Mouse (Mus musculus) embryonic facial prominence, embryonic 15.5 days (tissue): ENCODE data around the gene Tmed9. TPM values are rescaled to one million over a fixed set of nuclear protein-coding genes. Genes with fewer than 3 reads are reported as not detected.

Experiments used
- ATAC-seq: fragments of 200-750 bp; cut with Nextera tagmentation; 2 replicates; pipeline ENCODE4 v1.8.0; 2017; ENCODE audit warnings: low read depth, moderate TSS enrichment; ENCODE audit not compliant: insufficient number of reproducible peaks, low FRiP score, low TSS enrichment
- H3K27ac ChIP-seq: fragments of 300-500 bp; sonication (generic); replicated peaks from 2 replicates; pipeline ENCODE4 v1.5.1; 2015; ENCODE audit warnings: mild to moderate bottlenecking, inconsistent platforms
- H3K27me3 ChIP-seq: fragments of 300-500 bp; sonication (generic); 2 replicates; pipeline ENCODE4 v1.6.1; 2015; ENCODE audit warnings: inconsistent platforms
- H3K36me3 ChIP-seq: fragments of 300-500 bp; sonication (generic); 2 replicates; pipeline ENCODE4 v1.6.1; 2015; ENCODE audit warnings: mild to moderate bottlenecking, inconsistent platforms
- H3K4me1 ChIP-seq: fragments of 300-500 bp; sonication (generic); 2 replicates; pipeline ENCODE4 v1.6.1; 2015; ENCODE audit warnings: inconsistent platforms
- H3K4me2 ChIP-seq: fragments of 300-500 bp; sonication (generic); replicated peaks from 2 replicates; pipeline ENCODE4 v1.6.1; 2015; ENCODE audit warnings: mild to moderate bottlenecking, inconsistent platforms
- H3K4me3 ChIP-seq: fragments of 300-500 bp; sonication (generic); replicated peaks from 2 replicates; pipeline ENCODE4 v1.5.1; 2015; ENCODE audit warnings: mild to moderate bottlenecking, inconsistent platforms
- H3K9ac ChIP-seq: fragments of 300-500 bp; sonication (generic); 2 replicates; pipeline ENCODE4 v1.6.1; 2015; ENCODE audit warnings: inconsistent platforms
- H3K9me3 ChIP-seq: fragments of 300-500 bp; sonication (generic); replicated peaks from 2 replicates; pipeline ENCODE4 v1.6.1; 2016; ENCODE audit warnings: inconsistent platforms
- WGBS: fragments of 180-500 bp; shearing (Covaris S2); methylation state at CpG from one replicate; pipeline ENCODE4 v1.1.7; 2015; 5-methylcytosine and 5-hydroxymethylcytosine counted together
- polyA plus RNA-seq: library from polyadenylated mRNA; unstranded; fragments of >200 nt; fragmentation: Nextera tagmentation; extraction: Ambion mirVana; gene quantifications from 2 replicates; pipeline ENCODE4 v1.2.1, GENCODE M21; 2015

The Tmed9 gene
- polyA plus RNA-seq, 1 experiment from 2014 or later, result 163 TPM

GRCm38 (mm10) chr13:55592512-55593253, 19.2 kb downstream of the Tmed9 start:
- Histone ChIP-seq H3K9me3 (no peaks in the 10 kb centered on the region), H3K36me3 (peaks cover 33% of the 10 kb centered on the region), H3K4me3 (peak overlapping the region; percentile 82), H3K27ac (peak overlapping the region; percentile 56), H3K9ac (peak overlapping the region; percentile 72), H3K27me3 (no peaks in the 10 kb centered on the region), H3K4me1 (peaks cover 11% of the 10 kb centered on the region), H3K4me2 (peak overlapping the region; percentile 57)
- ATAC-seq, result peak; percentile 99
- WGBS, result 4% methylated on average over 29 of the region's 29 CpGs

GRCm38 (mm10) chr13:55593254-55593747, 19.8 kb downstream of the Tmed9 start:
- Histone ChIP-seq H3K36me3 (peaks cover 40% of the 10 kb centered on the region), H3K4me3 (peak overlapping the region; percentile 82), H3K9me3 (no peaks in the 10 kb centered on the region), H3K4me1 (peaks cover 11% of the 10 kb centered on the region), H3K27ac (peak overlapping the region; percentile 56; the same call in 1 of the 2 replicates), H3K27me3 (no peaks in the 10 kb centered on the region), H3K9ac (peak overlapping the region; percentile 72), H3K4me2 (peak overlapping the region; percentile 57)
- 1% methylated on average over 31 of the region's 31 CpGs for WGBS
- peak; percentile 35; the same call in 1 of the 2 replicates for ATAC-seq

GRCm38 (mm10) chr13:55595375-55595774, 21.8 kb downstream of the Tmed9 start:
- ATAC-seq, result no peak
- H3K9ac ChIP-seq, result no peak overlapping the region
- H3K27me3 ChIP-seq, result no peaks in the 10 kb centered on the region
- H3K4me3 ChIP-seq, result no peak overlapping the region
- no peak overlapping the region for H3K27ac ChIP-seq
- peaks cover 42% of the 10 kb centered on the region for H3K36me3 ChIP-seq
- H3K4me1 ChIP-seq, result peaks cover 16% of the 10 kb centered on the region
- H3K4me2 ChIP-seq, result no peak overlapping the region
- no peaks in the 10 kb centered on the region for H3K9me3 ChIP-seq
- WGBS, result 90% methylated on average over 12 of the region's 12 CpGs

GRCm38 (mm10) chr13:55596802-55597201, 23.3 kb downstream of the Tmed9 start:
- WGBS, result 92% methylated on average over 12 of the region's 12 CpGs
- Histone ChIP-seq H3K9ac (no peak overlapping the region), H3K27ac (no peak overlapping the region), H3K27me3 (no peaks in the 10 kb centered on the region), H3K4me3 (no peak overlapping the region), H3K4me1 (peaks cover 23% of the 10 kb centered on the region), H3K4me2 (no peak overlapping the region), H3K9me3 (no peaks in the 10 kb centered on the region), H3K36me3 (peaks cover 42% of the 10 kb centered on the region)
- no peak for ATAC-seq

GRCm38 (mm10) chr13:55599566-55600540, 26.3 kb downstream of the Tmed9 start, which contains the start of gene B4galt7:
Gene B4galt7, plus strand, starts transcription at chr13:55599896.
- 9% methylated on average over 51 of the region's 51 CpGs for WGBS
- H3K4me3 ChIP-seq, result peak within 1 kb of the TSS; percentile 95
- ATAC-seq, result peak; percentile 77; the same call in 1 of the 2 replicates
- H3K27me3 ChIP-seq, result no peaks in the 10 kb centered on the region
- peaks cover 13% of the 10 kb centered on the region for H3K4me1 ChIP-seq
- H3K27ac ChIP-seq, result peak within 1 kb of the TSS; percentile 55
- peaks cover 46% of the 10 kb centered on the region for H3K36me3 ChIP-seq
- H3K9ac ChIP-seq, result peak within 1 kb of the TSS; percentile 85
- H3K4me2 ChIP-seq, result peak within 1 kb of the TSS; percentile 71
- no peaks in the 10 kb centered on the region for H3K9me3 ChIP-seq

- WGBS, result 18% methylated on average over 9 of the region's 9 CpGs
- Histone ChIP-seq H3K9me3 (no peaks in the 10 kb centered on the region), H3K36me3 (peaks cover 38% of the 10 kb centered on the region), H3K27ac (peak overlapping the region; percentile 55; the same call in 1 of the 2 replicates), H3K9ac (peak overlapping the region; percentile 85), H3K27me3 (no peaks in the 10 kb centered on the region), H3K4me3 (peak overlapping the region; percentile 95), H3K4me2 (peak overlapping the region; percentile 71), H3K4me1 (peaks cover 13% of the 10 kb centered on the region)
- ATAC-seq, result no peak
Measured at GRCm38 (mm10) chr13:55600657-55601056, 27.1 kb downstream of the Tmed9 start.

- Histone ChIP-seq H3K27ac (no peak overlapping the region), H3K36me3 (peaks cover 29% of the 10 kb centered on the region), H3K27me3 (no peaks in the 10 kb centered on the region), H3K4me3 (no peak overlapping the region), H3K4me2 (no peak overlapping the region), H3K4me1 (peaks cover 13% of the 10 kb centered on the region), H3K9ac (no peak overlapping the region), H3K9me3 (no peaks in the 10 kb centered on the region)
- WGBS, result 7% methylated on average over 3 of the region's 3 CpGs
- no peak for ATAC-seq
Measured at GRCm38 (mm10) chr13:55601611-55602010, 28.1 kb downstream of the Tmed9 start.

GRCm38 (mm10) chr13:55604606-55605005, 31.1 kb downstream of the Tmed9 start:
- Histone ChIP-seq H3K9me3 (no peaks in the 10 kb centered on the region), H3K4me3 (no peak overlapping the region), H3K4me2 (no peak overlapping the region), H3K4me1 (peaks cover 9% of the 10 kb centered on the region), H3K27me3 (no peaks in the 10 kb centered on the region), H3K9ac (no peak overlapping the region), H3K36me3 (peaks cover 40% of the 10 kb centered on the region), H3K27ac (no peak overlapping the region)
- ATAC-seq, result no peak
- WGBS, result 90% methylated on average over 3 of the region's 3 CpGs

- H3K4me3 ChIP-seq, result no peak overlapping the region
- H3K4me1 ChIP-seq, result no peaks in the 10 kb centered on the region
- no peaks in the 10 kb centered on the region for H3K9me3 ChIP-seq
- H3K27ac ChIP-seq, result no peak overlapping the region
- H3K36me3 ChIP-seq, result peaks cover 58% of the 10 kb centered on the region
- H3K27me3 ChIP-seq, result no peaks in the 10 kb centered on the region
- no peak overlapping the region for H3K9ac ChIP-seq
- no peak overlapping the region for H3K4me2 ChIP-seq
- 80% methylated on average over 10 of the region's 10 CpGs for WGBS
- no peak for ATAC-seq
Measured at GRCm38 (mm10) chr13:55606899-55607623, 33.5 kb downstream of the Tmed9 start.

GRCm38 (mm10) chr13:55607624-55608006, 34.1 kb downstream of the Tmed9 start:
- WGBS, result 81% methylated on average over 2 of the region's 2 CpGs
- H3K27ac ChIP-seq, result no peak overlapping the region
- no peak overlapping the region for H3K4me3 ChIP-seq
- H3K27me3 ChIP-seq, result no peaks in the 10 kb centered on the region
- H3K9ac ChIP-seq, result no peak overlapping the region
- H3K36me3 ChIP-seq, result peaks cover 58% of the 10 kb centered on the region
- H3K9me3 ChIP-seq, result no peaks in the 10 kb centered on the region
- no peak for ATAC-seq
- H3K4me2 ChIP-seq, result no peak overlapping the region
- no peaks in the 10 kb centered on the region for H3K4me1 ChIP-seq
